Mouse (Mus musculus): ENCODE measurements at regions not wholly inside any gene's neighbourhood (a gene's known extent, or its start where the extent isn't known, plus 50 kb on each side); places are given as distances from the start of the nearest gene placed in this dataset.

DNA sequence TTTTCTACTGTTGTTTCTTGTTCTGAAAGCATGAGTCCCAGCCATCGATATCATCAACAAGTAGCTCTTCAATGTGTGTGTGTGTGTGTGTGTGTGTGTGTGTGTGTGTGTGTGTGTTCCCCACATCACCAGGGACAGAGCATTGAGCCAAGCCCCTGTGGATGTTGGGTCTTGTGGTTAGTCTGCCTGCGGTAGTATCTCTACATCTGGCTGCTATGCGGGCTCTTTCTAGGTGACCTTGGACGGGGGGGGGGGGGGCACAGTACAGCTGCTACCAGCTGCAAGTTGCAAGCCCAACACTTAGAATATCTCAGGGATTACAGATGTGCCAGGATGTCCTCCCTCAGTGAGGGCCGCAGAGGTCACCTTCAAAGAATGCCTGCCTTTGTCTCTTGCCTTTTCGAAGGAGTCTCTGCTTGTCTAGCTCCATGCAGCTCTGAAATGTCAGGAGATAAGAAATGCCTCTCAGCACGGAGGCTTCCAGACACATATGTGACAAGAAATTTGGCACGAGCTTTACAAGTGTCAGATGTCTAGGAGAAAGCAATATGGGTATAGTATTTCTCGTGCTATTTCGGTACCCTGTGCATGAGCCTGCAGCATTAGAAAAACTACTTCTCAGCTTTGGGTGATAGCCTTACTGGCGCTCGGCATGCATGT lies 75.6 kb upstream of the Pgrmc2 start:
- Histone ChIP-seq H3K4me3 (ENCODE audit: low read depth, low read length) (no peak overlapping the region), H3K27ac (replicated peaks; ENCODE audit: low read depth, low read length) (no peak overlapping the region), H3K9ac (ENCODE audit: low read length) (no peak overlapping the region), H3K36me3 (ENCODE audit: control insufficient read depth, insufficient read depth, low read length) (no peaks in the 10 kb centered on the region), H3K4me1 (ENCODE audit: control insufficient read depth, insufficient read depth, low read length) (no peaks in the 10 kb centered on the region), H3K4me2 (ENCODE audit: low read depth, severe bottlenecking) (no peak overlapping the region), H3K9me3 (ENCODE audit: control insufficient read depth, low read length) (no peaks in the 10 kb centered on the region), H3K27me3 (ENCODE audit: control insufficient read depth, insufficient read depth, low read length) (no peaks in the 10 kb centered on the region)
- DNase-seq (ENCODE audit: low spot score): no peak
- WGBS: 85% methylated on average over 12 of the region's 12 CpGs
- no peak for ATAC-seq (ENCODE audit: insufficient number of reproducible peaks, low FRiP score, low TSS enrichment, low read depth)

- no peaks in the 10 kb centered on the region for H3K9me3 ChIP-seq (ENCODE audit: control insufficient read depth, low read length)
- no peaks in the 10 kb centered on the region for H3K27me3 ChIP-seq (ENCODE audit: control insufficient read depth, insufficient read depth, low read length)
- 79% methylated on average over 3 of the region's 3 CpGs for WGBS
- no peak overlapping the region for H3K9ac ChIP-seq (ENCODE audit: low read length)
- no peaks in the 10 kb centered on the region for H3K36me3 ChIP-seq (ENCODE audit: control insufficient read depth, insufficient read depth, low read length)
- H3K27ac ChIP-seq (replicated peaks; ENCODE audit: low read depth, low read length): no peak overlapping the region
- no peak overlapping the region for H3K4me3 ChIP-seq (ENCODE audit: low read depth, low read length)
- DNase-seq (ENCODE audit: low spot score) (no peak), ATAC-seq (ENCODE audit: insufficient number of reproducible peaks, low FRiP score, low TSS enrichment, low read depth) (no peak)
- H3K4me2 ChIP-seq (ENCODE audit: low read depth, severe bottlenecking): no peak overlapping the region
- no peaks in the 10 kb centered on the region for H3K4me1 ChIP-seq (ENCODE audit: control insufficient read depth, insufficient read depth, low read length)
These were observed 74.6 kb upstream of the Pgrmc2 start for GRCm38 (mm10) chr3:41157428-41157827.

- Histone ChIP-seq H3K27ac (replicated peaks; ENCODE audit: low read depth, low read length) (no peak overlapping the region), H3K4me2 (ENCODE audit: low read depth, severe bottlenecking) (no peak overlapping the region), H3K27me3 (ENCODE audit: control insufficient read depth, insufficient read depth, low read length) (no peaks in the 10 kb centered on the region), H3K9me3 (ENCODE audit: control insufficient read depth, low read length) (no peaks in the 10 kb centered on the region), H3K9ac (ENCODE audit: low read length) (no peak overlapping the region), H3K4me1 (ENCODE audit: control insufficient read depth, insufficient read depth, low read length) (no peaks in the 10 kb centered on the region), H3K36me3 (ENCODE audit: control insufficient read depth, insufficient read depth, low read length) (no peaks in the 10 kb centered on the region), H3K4me3 (ENCODE audit: low read depth, low read length) (no peak overlapping the region)
- DNase-seq (ENCODE audit: low spot score) (no peak), ATAC-seq (ENCODE audit: insufficient number of reproducible peaks, low FRiP score, low TSS enrichment, low read depth) (no peak)
- 91% methylated on average over 2 of the region's 2 CpGs for WGBS
These were observed 73.7 kb upstream of the Pgrmc2 start for GRCm38 (mm10) chr3:41156562-41156961.

DNA sequence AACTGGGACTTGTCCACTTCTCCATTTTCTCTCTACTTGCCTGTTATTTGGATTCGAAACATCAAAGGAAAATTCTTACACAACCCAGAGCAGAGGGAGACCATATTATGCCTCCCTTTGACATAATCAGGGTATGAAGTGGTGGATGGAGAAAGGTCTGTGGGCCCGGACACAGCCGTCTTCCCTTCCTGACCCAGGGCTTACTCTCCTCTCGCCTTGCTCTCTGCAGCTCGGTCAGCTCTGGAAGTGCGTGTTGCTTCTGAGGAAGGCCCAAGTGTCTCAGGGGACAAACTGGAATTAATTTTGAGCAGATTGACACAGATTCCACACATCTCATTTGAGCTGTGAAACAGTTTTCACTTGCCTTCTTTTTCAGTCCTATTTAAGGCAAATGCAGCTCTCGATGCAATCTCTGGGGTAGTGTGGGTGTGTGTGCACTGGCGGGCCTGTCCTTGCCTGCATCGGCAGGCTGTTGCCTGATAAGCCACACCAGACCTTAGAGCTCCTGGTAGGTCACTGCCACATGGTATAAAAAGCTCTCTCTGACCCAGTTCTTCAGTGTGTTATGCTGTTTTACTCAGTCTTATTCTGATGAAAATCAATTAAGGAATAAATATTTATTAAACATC lies 72.4 kb upstream of the Pgrmc2 start:
- no peak for DNase-seq (ENCODE audit: low spot score)
- Histone ChIP-seq H3K27ac (replicated peaks; ENCODE audit: low read depth, low read length) (no peak overlapping the region), H3K4me3 (ENCODE audit: low read depth, low read length) (no peak overlapping the region), H3K27me3 (ENCODE audit: control insufficient read depth, insufficient read depth, low read length) (no peaks in the 10 kb centered on the region), H3K4me1 (ENCODE audit: control insufficient read depth, insufficient read depth, low read length) (no peaks in the 10 kb centered on the region), H3K9ac (ENCODE audit: low read length) (no peak overlapping the region), H3K9me3 (ENCODE audit: control insufficient read depth, low read length) (no peaks in the 10 kb centered on the region), H3K36me3 (ENCODE audit: control insufficient read depth, insufficient read depth, low read length) (no peaks in the 10 kb centered on the region), H3K4me2 (ENCODE audit: low read depth, severe bottlenecking) (no peak overlapping the region)
- ATAC-seq (ENCODE audit: insufficient number of reproducible peaks, low FRiP score, low TSS enrichment, low read depth): no peak
- 82% methylated on average over 9 of the region's 9 CpGs for WGBS

- WGBS: 80% methylated on average over 1 of the region's 1 CpGs
These were observed 71.6 kb upstream of the Pgrmc2 start for GRCm38 (mm10) chr3:41154402-41154801.

GRCm38 (mm10) chr3:41151989-41152388 lies 69.1 kb upstream of the Pgrmc2 start:
- WGBS: 77% methylated on average over 7 of the region's 7 CpGs
- Histone ChIP-seq H3K4me1 (ENCODE audit: control insufficient read depth, insufficient read depth, low read length) (no peaks in the 10 kb centered on the region), H3K9me3 (ENCODE audit: control insufficient read depth, low read length) (no peaks in the 10 kb centered on the region), H3K27me3 (ENCODE audit: control insufficient read depth, insufficient read depth, low read length) (no peaks in the 10 kb centered on the region), H3K27ac (replicated peaks; ENCODE audit: low read depth, low read length) (no peak overlapping the region), H3K36me3 (ENCODE audit: control insufficient read depth, insufficient read depth, low read length) (no peaks in the 10 kb centered on the region), H3K9ac (ENCODE audit: low read length) (no peak overlapping the region), H3K4me3 (ENCODE audit: low read depth, low read length) (no peak overlapping the region), H3K4me2 (ENCODE audit: low read depth, severe bottlenecking) (no peak overlapping the region)
- no peak for DNase-seq (ENCODE audit: low spot score)
- ATAC-seq (ENCODE audit: insufficient number of reproducible peaks, low FRiP score, low TSS enrichment, low read depth): no peak

More at GRCm38 (mm10) chr3:41154402-41154801, 71.6 kb upstream of the Pgrmc2 start:
- no peaks in the 10 kb centered on the region for H3K9me3 ChIP-seq (ENCODE audit: control insufficient read depth, low read length)
- no peak overlapping the region for H3K9ac ChIP-seq (ENCODE audit: low read length)
- DNase-seq (ENCODE audit: low spot score): no peak
- H3K36me3 ChIP-seq (ENCODE audit: control insufficient read depth, insufficient read depth, low read length): no peaks in the 10 kb centered on the region
- no peak overlapping the region for H3K27ac ChIP-seq (replicated peaks; ENCODE audit: low read depth, low read length)
- no peaks in the 10 kb centered on the region for H3K27me3 ChIP-seq (ENCODE audit: control insufficient read depth, insufficient read depth, low read length)
- no peak overlapping the region for H3K4me3 ChIP-seq (ENCODE audit: low read depth, low read length)
- no peaks in the 10 kb centered on the region for H3K4me1 ChIP-seq (ENCODE audit: control insufficient read depth, insufficient read depth, low read length)
- ATAC-seq (ENCODE audit: insufficient number of reproducible peaks, low FRiP score, low TSS enrichment, low read depth): no peak
- H3K4me2 ChIP-seq (ENCODE audit: low read depth, severe bottlenecking): no peak overlapping the region

DNA sequence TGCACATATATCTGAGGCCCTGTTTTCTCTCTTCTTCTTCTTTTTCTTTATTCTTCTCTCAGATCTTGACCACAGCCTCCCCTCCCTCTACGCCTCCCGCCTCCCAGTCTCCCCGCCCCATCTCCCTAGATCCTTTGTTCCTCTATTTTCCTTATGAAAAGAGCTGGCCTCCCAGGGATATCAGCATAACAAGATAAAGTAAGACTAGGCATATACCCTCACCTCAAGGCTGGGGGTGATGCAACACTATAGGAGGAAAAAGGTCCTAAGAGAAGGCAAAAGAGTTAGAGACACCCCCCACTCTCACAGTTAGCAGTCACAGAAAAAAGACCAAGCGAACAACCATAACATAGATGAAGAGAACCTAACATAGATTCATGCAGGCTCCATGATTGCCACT lies 57.5 kb upstream of the Pgrmc2 start:
- Histone ChIP-seq H3K27ac (replicated peaks; ENCODE audit: low read depth, low read length) (no peak overlapping the region), H3K36me3 (ENCODE audit: control insufficient read depth, insufficient read depth, low read length) (no peaks in the 10 kb centered on the region), H3K4me1 (ENCODE audit: control insufficient read depth, insufficient read depth, low read length) (no peaks in the 10 kb centered on the region), H3K27me3 (ENCODE audit: control insufficient read depth, insufficient read depth, low read length) (no peaks in the 10 kb centered on the region), H3K9me3 (ENCODE audit: control insufficient read depth, low read length) (no peaks in the 10 kb centered on the region), H3K9ac (ENCODE audit: low read length) (no peak overlapping the region), H3K4me2 (ENCODE audit: low read depth, severe bottlenecking) (no peak overlapping the region), H3K4me3 (ENCODE audit: low read depth, low read length) (no peak overlapping the region)
- no peak for DNase-seq (ENCODE audit: low spot score)
- WGBS: 95% methylated on average over 4 of the region's 4 CpGs
- no peak for ATAC-seq (ENCODE audit: insufficient number of reproducible peaks, low FRiP score, low TSS enrichment, low read depth)

DNA sequence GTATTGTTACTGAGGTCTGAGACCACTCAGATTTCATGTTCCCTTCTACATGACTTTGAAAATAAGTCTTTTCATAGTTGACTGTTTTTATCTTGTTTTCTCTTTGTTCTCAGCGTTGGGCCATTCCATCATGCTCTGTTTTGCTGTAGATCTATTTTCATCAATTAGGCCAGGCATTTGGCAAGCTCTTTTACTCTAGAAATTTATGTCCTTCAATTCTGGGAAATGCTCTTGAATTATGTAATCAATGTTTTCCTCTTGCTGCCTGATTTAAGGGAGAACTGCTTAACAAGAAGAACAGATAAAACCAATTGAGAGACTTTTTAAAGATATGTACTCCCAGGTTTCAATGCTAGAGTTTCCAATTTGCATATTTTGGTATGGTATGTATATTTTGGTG lies 55.1 kb upstream of the Pgrmc2 start:
- WGBS: 89% methylated on average over 1 of the region's 1 CpGs
- no peak for ATAC-seq (ENCODE audit: insufficient number of reproducible peaks, low FRiP score, low TSS enrichment, low read depth)

More for the DNA sequence above, 55.1 kb upstream of the Pgrmc2 start:
- no peak overlapping the region for H3K4me2 ChIP-seq (ENCODE audit: low read depth, severe bottlenecking)
- 0 out of 2 replicates have a peak, but pooled peaks cover 2% of the 10 kb centered on the region for H3K4me1 ChIP-seq (ENCODE audit: control insufficient read depth, insufficient read depth, low read length)
- no peaks in the 10 kb centered on the region for H3K36me3 ChIP-seq (ENCODE audit: control insufficient read depth, insufficient read depth, low read length)
- H3K4me3 ChIP-seq (ENCODE audit: low read depth, low read length): no peak overlapping the region
- no peaks in the 10 kb centered on the region for H3K9me3 ChIP-seq (ENCODE audit: control insufficient read depth, low read length)
- no peak for DNase-seq (ENCODE audit: low spot score)
- H3K9ac ChIP-seq (ENCODE audit: low read length): no peak overlapping the region
- H3K27ac ChIP-seq (replicated peaks; ENCODE audit: low read depth, low read length): no peak overlapping the region
- no peaks in the 10 kb centered on the region for H3K27me3 ChIP-seq (ENCODE audit: control insufficient read depth, insufficient read depth, low read length)
